Mouse (Mus musculus) MEL-GATA-1-ER (cell line): ENCODE results near the gene Sh3bp5.

Source experiments
- DNase-seq: peaks from one replicate; pipeline ENCODE4 v3.0.0-alpha.2; 2012; ENCODE audit warnings: low read depth; ENCODE audit errors: extremely low read depth

The Sh3bp5 gene

DNA sequence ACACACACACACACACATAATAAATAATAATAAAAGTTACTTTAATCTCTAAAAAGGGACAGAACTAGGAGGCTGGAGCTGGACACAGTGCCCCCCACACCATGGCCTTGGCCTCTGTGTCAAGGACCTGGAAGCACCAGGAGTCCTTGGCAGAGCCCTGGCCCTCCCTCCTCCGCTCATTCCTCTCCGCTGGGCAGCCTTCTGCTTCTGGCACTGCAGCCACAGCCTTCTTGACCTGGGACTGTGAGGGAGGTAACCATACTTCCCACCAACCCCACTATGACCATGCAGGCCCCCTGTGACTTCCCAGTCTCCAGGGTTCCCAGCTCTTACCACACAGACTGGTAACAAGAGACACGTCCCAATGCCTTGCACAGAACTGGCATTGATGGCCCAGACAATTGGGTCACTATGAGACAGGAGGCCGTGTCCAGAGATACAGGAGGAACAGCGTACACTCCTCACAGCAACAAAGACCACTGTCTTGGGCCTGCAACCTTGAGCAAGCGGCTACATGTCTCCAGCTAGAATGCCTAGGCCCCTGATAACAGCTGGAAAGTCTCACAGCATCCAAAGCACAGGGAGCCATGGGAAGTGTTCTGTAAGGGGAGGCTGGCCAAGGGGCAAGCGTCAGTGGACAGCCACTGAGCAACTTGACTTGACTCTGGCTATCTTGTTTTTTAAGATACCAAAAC, 41.8 kb downstream of the Sh3bp5 start:
- no peak for DNase-seq

GRCm38 (mm10) chr14:31393546-31393890, 42.4 kb downstream of the Sh3bp5 start:
- DNase-seq: no peak

DNA sequence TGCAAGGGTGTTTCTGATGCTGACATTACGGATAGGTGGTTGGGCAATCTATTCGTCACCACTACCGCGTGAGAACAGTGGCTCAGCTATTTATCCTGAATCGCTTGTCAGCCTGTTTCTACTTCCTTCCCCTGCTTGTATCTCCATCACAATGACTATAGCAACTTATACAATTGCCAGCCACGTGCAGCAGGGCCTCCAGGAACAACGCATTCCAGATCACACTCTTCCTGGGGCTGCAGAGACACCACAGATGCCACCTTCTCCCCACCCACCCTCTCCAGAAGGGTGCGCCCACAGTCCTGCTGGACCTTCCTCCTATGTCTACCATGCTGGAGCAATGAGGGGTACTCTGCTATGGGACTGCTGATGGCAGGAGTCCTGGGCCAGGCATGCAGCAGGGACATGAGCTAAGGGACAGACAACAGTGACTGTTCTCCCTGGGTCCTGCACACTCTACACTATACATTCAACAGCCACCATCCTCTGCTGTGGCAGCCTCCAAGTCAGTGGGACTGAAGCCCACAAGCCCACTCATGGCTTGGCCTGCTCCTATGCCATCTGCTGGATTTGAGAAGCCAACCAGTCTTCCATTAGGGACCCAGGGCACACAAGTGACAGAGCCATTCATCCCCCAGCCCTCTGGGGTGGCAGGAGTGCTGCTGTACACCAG, 42.9 kb downstream of the Sh3bp5 start:
- no peak for DNase-seq

- no peak for DNase-seq
Observed at GRCm38 (mm10) chr14:31392300-31392699, 43.6 kb downstream of the Sh3bp5 start.

DNA sequence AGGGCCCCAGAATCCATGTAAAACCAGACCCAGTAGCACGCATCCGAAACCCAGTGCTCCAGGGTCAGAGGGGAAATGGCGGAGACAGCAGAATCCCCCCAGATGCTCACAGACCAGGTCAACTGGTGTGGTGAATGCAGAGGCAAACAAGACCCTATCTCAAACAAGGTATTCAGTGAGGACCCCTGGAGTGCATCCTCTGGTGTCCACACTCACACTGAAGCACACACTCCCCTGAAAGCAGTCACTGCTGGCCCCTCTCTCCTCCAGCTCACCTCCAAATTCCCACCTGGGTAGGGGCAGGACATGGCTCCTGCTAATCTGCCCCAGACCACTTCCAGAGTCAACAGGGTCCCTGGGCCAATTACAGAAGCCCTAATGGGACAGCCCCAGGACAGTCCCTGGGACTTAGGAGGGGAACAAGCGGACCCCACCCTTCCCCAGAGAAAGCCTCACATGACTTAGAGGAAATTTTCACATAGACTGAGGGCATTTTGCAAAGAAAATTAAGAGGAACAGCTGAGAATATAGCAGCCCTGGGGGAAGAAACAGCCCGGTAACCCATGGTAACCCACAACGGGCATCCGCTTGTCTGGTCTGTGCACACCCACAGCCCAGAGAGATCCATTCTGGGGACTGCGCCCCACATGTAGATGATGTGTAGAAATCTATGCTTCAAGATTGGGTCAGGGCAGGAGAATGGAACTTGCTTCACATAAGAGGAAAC, 46.3 kb downstream of the Sh3bp5 start:
- DNase-seq: no peak

DNA sequence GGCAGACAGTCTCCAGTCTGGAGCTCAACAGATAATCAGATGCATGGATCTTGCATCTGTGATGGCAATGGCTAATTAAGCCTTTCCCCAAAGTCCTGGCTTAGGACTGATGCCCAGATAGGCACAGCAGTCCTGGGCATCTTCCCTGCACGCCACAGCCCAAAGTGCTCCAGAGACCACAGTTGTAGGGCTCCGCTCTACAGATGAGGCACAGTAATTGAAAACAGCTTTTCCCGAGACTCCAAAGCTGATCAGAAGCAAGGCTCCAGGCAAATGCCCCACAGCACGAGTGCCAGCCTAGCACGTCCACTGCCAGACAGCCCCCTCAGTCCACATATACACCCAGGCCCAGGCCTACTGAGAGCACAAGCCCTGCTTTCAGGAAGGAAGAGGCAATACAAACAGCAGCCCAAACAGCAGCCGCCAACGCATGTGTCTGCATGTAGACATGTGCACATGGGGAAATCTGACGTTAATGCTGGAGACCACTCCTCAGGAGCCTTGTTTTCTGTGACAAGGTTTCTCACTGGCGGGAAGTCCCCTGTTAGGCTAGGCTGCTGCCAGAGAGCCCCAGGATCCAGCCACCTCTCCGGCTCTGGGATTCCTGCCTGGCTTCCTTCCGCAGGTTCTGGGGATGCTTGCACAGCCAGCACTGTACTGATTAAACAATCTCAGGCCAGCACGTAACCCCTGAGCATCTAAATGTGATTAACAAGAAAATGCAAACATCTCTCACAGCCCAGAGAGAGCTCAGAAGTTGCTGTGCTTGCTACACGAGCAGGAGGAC, 47.6 kb downstream of the Sh3bp5 start:
- no peak for DNase-seq

- no peak for DNase-seq
Observed at GRCm38 (mm10) chr14:31387301-31387981, 48.4 kb downstream of the Sh3bp5 start.

DNA sequence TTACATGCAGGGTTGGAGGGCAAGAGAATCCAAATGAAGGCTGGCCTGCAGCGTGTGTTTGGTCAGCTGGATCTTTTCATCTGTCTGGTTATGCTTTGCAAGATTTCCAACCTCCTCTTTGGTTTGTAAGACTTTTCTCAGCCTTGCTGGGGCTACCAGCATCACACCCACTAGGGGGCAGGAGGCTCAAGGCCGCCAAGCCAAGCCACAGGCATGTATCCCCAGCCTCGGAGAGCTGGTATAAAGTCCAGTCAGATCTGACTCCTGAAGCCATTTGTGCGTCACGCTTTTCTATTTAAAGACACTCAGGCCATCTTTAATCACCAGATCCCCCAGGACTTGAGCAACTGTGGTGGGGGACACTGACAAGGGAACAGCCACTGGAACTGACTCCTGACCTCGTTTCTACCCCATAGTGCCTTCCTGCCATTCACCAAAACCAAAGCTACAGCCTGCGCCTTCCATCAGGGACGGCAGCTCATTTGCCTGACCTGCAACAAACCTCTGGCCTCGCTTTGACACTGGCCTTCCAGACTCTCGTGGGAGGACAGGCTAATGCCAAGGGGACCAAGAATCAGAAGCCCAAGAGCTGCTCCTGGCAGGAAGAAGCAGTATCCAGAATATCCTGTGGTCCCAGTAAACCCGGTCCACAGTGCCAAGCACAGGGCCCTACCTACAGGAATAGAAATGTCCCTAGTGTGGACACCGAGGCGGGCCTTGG, 49.7 kb downstream of the Sh3bp5 start:
- DNase-seq: no peak

GRCm38 (mm10) chr14:31385406-31385805, 50.5 kb downstream of the Sh3bp5 start:
- DNase-seq: no peak

DNA sequence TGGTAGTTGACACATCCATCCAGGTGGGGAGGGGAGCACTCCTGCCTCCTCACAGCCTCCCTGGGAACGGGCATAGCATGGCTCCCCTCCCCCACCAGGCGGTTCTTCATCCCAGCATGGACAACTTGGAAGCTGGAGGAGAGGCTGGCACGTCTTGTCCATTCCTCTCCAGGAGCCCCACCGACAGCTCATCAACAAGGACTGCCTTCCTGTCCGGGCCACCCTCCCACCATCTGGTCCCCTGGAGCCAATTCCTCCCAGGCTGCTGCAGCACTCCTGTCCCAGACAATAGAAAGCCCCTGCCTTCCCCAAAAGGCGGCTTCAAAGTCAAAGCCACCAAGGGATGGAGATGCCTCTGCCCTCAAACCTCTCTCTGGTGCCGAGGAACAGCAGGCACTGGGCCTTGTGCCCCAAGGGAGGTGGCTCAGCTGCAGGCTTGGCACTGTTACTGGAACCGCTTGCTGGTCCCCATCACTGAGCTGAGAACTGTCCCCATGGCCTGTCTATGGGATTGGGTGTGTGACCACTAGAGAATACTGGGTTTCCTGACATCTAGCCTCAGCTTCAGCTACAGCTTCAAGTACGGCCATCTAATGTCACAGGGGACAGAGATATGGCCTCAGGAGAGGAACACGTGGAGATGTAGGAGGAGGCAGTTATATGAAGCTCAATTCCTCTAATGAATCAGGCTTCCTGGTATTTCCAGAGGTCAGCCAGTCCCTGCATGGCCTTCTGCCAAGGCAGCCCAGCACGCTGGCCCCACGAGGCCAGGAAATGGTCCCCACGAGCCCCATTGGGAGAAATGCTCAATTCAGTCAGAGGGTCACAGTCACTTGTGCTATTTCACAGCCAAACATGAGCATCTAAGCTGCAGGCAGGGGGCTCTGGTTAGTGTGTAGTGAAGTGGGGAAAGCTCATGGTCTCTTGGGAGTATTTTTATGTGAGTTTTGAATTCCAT, 51.2 kb downstream of the Sh3bp5 start:
- DNase-seq: no peak

DNA sequence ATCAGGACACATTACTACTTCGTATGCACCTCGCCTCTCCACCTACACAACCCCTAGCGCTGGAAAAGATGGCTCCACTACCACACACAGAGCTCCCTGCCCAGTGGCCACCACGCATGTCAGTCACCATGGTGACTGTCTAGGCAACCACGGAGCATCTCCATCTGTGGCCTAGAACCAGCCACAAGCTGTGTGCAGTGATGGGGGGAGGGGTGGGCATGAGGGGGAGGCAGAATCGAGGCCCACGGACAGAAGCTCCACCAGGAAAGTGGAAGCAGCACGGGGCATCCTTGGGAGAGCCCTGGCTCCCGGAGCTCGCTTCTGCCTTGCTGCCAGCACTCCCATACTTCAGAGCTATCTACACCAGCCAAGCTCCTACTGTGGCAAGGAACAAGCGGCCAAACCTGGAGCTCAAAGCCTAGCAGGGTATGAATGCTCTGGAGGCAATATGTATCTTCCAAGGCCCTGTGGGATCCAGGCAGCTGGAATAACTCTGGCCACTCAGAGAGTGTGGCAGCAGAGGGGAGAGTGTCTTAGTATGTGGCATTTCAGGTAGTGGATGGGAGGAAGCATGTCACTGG, 52.3 kb downstream of the Sh3bp5 start:
- no peak for DNase-seq

DNA sequence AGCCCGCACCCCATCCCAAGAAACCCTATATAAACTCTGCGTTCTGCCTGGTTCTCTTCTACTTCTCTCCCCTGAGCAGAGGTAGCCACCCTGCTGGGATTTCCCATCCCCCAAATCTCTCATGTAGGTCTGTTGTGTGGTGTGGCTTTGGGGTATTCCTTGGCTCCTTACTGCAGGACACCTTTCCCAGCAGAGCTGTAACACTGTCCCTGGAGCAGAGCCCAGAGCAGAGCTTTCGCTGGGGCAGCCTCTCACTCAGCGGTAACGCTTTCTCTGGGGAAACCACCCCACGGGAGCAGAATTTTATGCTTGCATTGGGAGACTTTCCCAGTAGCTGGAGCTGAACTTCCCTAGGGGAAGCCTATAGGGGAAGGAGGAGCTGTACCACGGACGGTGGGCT, 53.6 kb downstream of the Sh3bp5 start:
- no peak for DNase-seq

DNA sequence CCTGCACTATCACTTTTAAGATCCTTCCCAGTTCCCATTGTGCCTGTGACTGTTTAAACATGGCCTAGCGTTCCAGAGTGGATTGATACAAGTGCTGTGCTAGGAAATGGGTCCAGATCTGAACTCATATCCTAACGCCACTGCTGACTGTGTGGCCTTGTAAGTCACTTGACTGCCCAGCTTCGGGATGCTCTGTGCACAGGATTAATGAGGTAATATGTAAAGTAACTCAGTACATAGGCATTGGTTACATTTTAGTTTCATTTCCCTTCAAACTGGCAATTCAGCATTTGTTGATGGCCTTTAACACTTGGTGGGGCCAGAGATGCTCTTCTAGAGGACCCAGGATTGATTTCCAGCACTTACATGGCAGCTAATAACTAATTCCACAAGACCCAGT, 59.5 kb downstream of the Sh3bp5 start:
- no peak for DNase-seq

DNA sequence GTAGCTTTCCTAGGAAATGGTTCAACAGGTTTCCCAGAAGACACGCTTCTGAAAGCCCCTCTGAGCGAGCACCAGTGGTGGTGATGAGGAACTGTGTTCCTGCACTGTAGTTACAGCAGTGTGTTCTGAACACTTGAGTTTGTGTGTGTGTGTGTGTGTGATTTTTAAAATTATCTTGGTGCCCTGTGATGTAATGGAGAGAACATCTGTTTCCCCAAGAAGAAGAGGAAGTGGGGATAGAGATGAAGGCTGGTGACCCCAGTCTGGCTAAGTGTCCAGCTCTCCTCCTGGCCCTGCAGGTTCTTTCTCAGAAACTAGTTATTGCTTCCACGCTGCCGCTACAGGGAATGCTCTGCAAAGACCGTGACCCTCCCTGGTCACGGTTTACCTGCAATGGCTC, 61.5 kb downstream of the Sh3bp5 start:
- DNase-seq: no peak

- no peak for DNase-seq
Observed at GRCm38 (mm10) chr14:31369377-31369776, 66.5 kb downstream of the Sh3bp5 start.

- DNase-seq: no peak
Observed at GRCm38 (mm10) chr14:31367951-31368350, 67.9 kb downstream of the Sh3bp5 start.

DNA sequence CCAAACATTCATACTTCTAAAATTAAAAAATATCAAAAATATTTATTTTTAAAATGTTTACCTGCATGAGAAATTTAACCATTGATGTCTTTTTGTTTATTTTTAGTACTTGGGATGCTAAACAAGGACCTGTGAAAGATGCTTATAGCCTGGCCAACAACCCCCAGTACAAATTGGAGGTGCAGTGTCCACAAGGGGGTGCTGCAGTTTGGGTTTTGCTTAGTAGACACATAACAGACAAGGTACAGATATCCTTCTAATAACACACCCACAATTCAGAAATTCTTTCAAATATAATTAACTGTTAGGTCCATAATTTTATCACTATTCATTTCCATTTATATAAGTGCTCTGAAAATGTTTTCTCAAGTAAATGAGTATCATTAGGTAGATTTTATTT, 70.5 kb downstream of the Sh3bp5 start:
- DNase-seq: peak; percentile 34

DNA sequence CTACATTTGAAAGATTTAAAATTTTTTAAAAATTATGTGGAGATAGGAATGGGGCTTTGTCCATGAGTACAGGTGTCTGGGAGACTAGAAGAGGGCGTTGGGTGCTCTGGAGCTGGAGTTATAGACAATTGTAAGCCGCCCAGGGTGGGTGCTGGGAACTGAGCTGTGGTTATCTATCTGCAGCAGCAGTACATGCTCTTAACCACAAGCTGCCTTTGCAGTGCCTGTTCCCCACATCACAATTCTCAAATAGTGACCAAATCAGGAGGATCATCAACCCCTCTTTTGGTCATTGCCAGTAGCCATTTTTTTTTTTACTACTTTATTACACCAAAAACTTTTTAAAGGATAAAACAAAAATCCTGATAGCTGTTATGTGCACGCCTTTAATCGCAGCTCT, 71.3 kb downstream of the Sh3bp5 start:
- peak; percentile 79 for DNase-seq

- no peak for DNase-seq
Observed at GRCm38 (mm10) chr14:31362236-31362635, 73.6 kb downstream of the Sh3bp5 start.
